Mouse (Mus musculus): ENCODE results near the gene Tdpoz1. TPM values are rescaled to one million over a fixed set of nuclear protein-coding genes. Genes with fewer than 3 reads are reported as not detected.
"Not testable (repeated sequence)": the region's sequence is repeated elsewhere in the genome, so short reads cannot be mapped to it uniquely, and the experiment has no call there.

Gene Tdpoz1
- total RNA-seq (2021), result not detected
- long read RNA-seq, experiment 1, result 0 reads
- long read RNA-seq, experiment 2, result 0 reads

GRCm38 (mm10) chr3:93676210-93676609 is at the start of gene Tdpoz1:
Gene Tdpoz1 (minus strand): TSS chr3:93676310.
- H3K4me3 ChIP-seq; DNase-seq (ENCODE audit: low spot score in 2 of 2); H3K27ac ChIP-seq: not testable (repeated sequence)

- not testable (repeated sequence) for H3K4me3 ChIP-seq; H3K27ac ChIP-seq; DNase-seq (ENCODE audit: low spot score in 2 of 2)
Observed at GRCm38 (mm10) chr3:93708969-93709637, 33.0 kb upstream of the Tdpoz1 start.

- DNase-seq (ENCODE audit: low spot score in 2 of 2); H3K27ac ChIP-seq; H3K4me3 ChIP-seq: not testable (repeated sequence)
Observed at GRCm38 (mm10) chr3:93692970-93693369, 16.9 kb upstream of the Tdpoz1 start, which contains the start of gene Gm37596. Gene Gm37596 (minus strand): TSS chr3:93693070.

- not testable (repeated sequence) for H3K27ac ChIP-seq; DNase-seq (ENCODE audit: low spot score in 2 of 2); H3K4me3 ChIP-seq
Observed at GRCm38 (mm10) chr3:93670805-93671503, 5.2 kb downstream of the Tdpoz1 start.

GRCm38 (mm10) chr3:93654260-93654659 is 21.9 kb downstream of the Tdpoz1 start:
- DNase-seq (ENCODE audit: low spot score in 2 of 2), result no peak
- TF ChIP-seq CTCF (conservative IDR thresholded peaks at IDR 0.05), result no peak
- H3K27ac ChIP-seq, result no peak overlapping the region
- no peak overlapping the region for H3K4me3 ChIP-seq

GRCm38 (mm10) chr3:93652586-93652985 is 23.5 kb downstream of the Tdpoz1 start, which contains the start of gene Tdpoz2:
Gene Tdpoz2 (minus strand): TSS chr3:93652686.
- Histone ChIP-seq H3K4me3 (no peak within 1 kb of the TSS), H3K27ac (no peak within 1 kb of the TSS)
- no peak for DNase-seq (ENCODE audit: low spot score in 2 of 2)
- TF ChIP-seq CTCF (conservative IDR thresholded peaks at IDR 0.05), result no peak

- H3K4me3 ChIP-seq; DNase-seq (ENCODE audit: low spot score in 2 of 2): not testable (repeated sequence)
Observed at GRCm38 (mm10) chr3:93630917-93631714, 45.0 kb downstream of the Tdpoz1 start.

More at GRCm38 (mm10) chr3:93630917-93631714, 45.0 kb downstream of the Tdpoz1 start:
- not testable (repeated sequence) for H3K27ac ChIP-seq

Other genes starting within 250 kb of the Tdpoz1 start
- gene Tchh, start 234.0 kb downstream of the Tdpoz1 start, total RNA-seq (2021), result 1 to 10 TPM; 1.4 to 1.6 TPM
- gene Tchhl1, start 207.6 kb downstream of the Tdpoz1 start, total RNA-seq (2021), result not detected
- gene S100a11, start 155.8 kb downstream of the Tdpoz1 start, total RNA-seq (2021), result 1 to 10 TPM; 6.8 to 7.4 TPM
- 10 to 100 TPM; 18.7 to 23.6 TPM for gene S100a10, start 121.2 kb downstream of the Tdpoz1 start, total RNA-seq (2021)
- gene Tdpoz2, start 23.6 kb downstream of the Tdpoz1 start, total RNA-seq (2021), result not detected
- gene Gm37596, start 16.8 kb upstream of the Tdpoz1 start, total RNA-seq (2021), result not detected
- gene Gm5773, start 96.7 kb upstream of the Tdpoz1 start, total RNA-seq (2021), result not detected
- not detected for gene Tdpoz4, start 120.1 kb upstream of the Tdpoz1 start, total RNA-seq (2021)
- gene Tdpoz3, start 149.7 kb upstream of the Tdpoz1 start, total RNA-seq (2021), result not detected